Mouse (Mus musculus): ENCODE results near the gene Tpp1. TPM values are rescaled to one million over a fixed set of nuclear protein-coding genes. Genes with fewer than 3 reads are reported as not detected.

Tpp1 gene
- total RNA-seq (2015) (64.8 and 73.5 TPM in 2 replicates), total RNA-seq (2017) (14.3 and 22.2 TPM in 2 replicates)

DNA sequence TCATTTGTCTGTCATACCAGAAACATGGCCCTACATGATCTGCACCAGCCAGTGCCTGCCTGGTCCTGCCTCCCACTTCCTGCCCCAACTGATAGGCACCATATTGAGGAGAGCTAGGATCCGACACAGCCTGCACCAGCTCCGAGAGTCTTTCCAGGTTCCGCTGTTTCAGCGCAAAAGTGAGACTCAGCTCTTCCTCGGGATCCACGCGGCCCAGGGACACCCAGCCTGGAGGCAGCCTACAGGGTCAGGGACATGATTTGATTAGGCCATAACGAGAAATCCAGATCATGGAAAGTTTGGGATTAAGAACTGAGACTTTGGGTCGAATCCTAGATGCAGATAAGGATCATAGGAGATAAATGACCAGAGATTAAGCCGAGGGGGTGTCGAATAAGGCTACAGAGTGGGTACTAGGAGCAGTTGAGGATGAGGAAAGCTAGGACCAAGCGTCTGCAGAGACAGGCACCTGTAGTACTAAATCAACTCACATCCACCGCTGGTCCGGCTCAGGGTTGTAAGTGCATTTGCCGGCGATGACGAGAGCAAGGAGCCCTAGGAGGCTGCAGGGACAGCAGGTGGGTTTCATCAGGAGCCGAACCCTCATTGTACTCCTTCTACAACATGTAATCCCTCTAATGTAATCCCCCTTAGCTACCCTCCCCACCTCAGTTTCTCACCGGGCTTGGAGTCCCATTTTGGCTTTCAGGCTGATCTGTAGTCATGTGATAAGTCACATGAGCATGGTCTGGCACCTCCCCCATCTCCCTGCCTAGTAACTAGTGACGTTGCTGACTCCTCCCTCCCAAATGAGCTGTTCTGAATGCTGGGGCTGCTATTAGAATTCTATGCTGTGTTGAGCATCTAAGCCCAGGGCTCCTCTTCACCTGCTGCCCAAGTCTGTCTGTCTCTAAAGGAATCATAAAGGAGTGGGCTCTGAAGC is at the start of gene Tpp1:
Gene Tpp1 (minus strand): TSS at position 745 of the 943 bp plus-strand sequence.
- ATAC-seq (replicated peaks; ENCODE audit: poor library complexity): peak; percentile 95

- ATAC-seq (replicated peaks; ENCODE audit: poor library complexity): 0 out of 2 replicates have a peak, but pooled peaks have one; percentile 20
Measured at GRCm38 (mm10) chr7:105796972-105797371, 44.9 kb upstream of the Tpp1 start.

- peak; percentile 68 for ATAC-seq (replicated peaks; ENCODE audit: poor library complexity)
Measured at GRCm38 (mm10) chr7:105795759-105796366, 43.8 kb upstream of the Tpp1 start.

DNA sequence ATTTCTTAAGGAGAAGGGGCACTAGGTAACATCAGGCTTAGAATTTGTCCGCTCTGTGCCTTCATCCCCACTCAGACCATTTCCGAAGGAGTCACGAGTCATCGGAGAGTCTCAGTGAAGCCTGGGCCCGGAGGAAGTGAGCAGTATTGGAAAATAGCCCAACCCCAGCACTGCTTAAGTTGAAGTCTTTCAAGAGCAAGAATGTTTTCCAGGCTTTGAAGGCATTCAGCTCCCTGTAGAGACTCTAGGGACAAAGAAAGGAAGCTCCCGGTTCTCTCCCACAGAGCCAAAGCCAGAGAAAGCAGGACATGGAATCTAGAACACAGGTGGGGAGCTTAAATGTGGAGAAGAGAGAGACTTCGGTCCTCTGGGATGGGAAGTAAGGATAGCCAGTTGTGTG is 41.7 kb upstream of the Tpp1 start:
- ATAC-seq (replicated peaks; ENCODE audit: poor library complexity): no peak

- no peak for ATAC-seq (replicated peaks; ENCODE audit: poor library complexity)
Measured at GRCm38 (mm10) chr7:105791147-105791546, 39.1 kb upstream of the Tpp1 start.

DNA sequence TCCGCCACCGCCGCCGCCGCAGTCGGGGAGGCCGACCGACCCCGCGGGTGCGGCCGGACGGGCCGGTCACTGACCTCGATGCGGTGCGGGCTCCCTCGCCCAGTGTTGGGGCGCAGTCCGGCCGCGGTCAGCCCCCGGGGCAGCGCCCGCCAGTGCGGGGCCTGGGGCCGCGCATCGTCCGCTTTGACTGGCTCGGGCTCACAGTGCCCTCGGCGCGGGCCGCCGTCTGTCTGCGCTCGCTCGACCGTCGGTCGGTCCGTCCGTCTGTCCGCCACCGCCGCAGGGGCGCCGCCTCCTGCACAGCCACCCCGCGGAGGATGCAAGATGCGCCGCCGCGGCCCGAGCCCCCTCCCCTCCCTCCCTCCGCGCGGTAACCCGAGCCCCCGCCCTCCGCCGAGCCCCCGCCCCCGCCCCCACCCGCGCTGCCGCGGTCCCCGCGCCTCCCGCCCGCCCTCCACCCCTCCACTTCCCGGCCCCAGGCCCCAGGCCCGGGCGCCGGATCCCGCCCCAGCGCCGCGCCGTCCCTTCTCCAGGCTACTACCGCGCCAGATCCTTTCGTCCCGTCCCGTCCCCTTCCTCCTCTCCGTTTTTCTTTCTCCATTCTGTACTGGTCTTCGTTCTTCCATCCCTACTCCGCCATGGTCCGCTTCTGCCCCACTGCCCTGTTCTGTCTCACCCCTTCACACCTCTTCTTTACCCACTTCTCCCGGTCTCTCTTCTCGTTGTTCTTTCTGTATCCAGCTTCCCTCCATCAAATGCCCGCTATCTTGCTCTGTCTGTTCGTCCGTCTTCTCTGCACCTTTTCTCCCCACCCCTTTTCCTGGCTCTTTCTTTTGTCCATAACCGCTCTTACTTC is 35.5 kb upstream of the Tpp1 start, which contains the start of gene Dchs1:
Gene Dchs1 (minus strand): TSS at position 370 of the 856 bp plus-strand sequence.
- ATAC-seq (replicated peaks; ENCODE audit: poor library complexity): 0 out of 2 replicates have a peak, but pooled peaks have one; percentile 38

- peak; percentile 32 for ATAC-seq (replicated peaks; ENCODE audit: poor library complexity)
Measured at GRCm38 (mm10) chr7:105786506-105787284, 34.7 kb upstream of the Tpp1 start.

GRCm38 (mm10) chr7:105784556-105784955 is 32.5 kb upstream of the Tpp1 start:
- no peak for ATAC-seq (replicated peaks; ENCODE audit: poor library complexity)

- ATAC-seq (replicated peaks; ENCODE audit: poor library complexity): no peak
Measured at GRCm38 (mm10) chr7:105783861-105784260, 31.8 kb upstream of the Tpp1 start.

DNA sequence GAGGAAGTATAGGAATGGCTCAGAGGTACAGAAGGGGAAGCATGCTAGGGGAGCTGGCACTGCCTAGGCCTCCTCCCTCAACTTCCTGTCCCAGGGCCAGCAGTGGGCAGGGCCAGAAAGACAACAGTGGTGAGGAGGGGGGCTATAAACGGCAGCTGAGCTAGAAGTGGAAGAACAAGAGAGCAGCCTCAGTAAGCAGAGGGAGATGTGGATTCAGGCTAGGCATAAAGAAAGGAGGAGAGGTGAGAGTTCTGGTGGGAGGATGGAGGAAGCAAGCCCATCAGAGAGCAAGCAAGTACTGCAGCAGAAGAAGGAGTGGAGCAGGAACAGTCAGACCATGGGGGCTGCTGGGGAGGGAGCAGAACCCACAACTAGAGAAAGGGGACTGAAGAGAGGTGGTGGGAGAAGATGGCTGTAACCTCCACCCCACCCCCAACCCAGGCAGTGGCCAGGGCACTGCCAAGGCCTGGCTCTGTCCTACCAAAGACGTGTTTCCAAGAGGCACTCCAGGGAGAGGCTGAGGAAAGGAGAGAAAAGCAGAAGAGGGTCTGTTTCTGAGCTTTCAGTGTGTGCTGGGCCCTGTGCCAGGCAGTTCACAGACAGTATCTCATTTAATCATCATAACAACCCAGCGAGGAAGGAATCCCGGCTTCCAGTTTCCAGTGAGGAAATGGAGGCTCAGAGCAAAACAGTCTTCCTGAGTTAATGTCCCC is 26.7 kb upstream of the Tpp1 start:
- peak; percentile 85 for ATAC-seq (replicated peaks; ENCODE audit: poor library complexity)

- ATAC-seq (replicated peaks; ENCODE audit: poor library complexity): peak; percentile 57
Measured at GRCm38 (mm10) chr7:105777797-105778552, 25.9 kb upstream of the Tpp1 start.

DNA sequence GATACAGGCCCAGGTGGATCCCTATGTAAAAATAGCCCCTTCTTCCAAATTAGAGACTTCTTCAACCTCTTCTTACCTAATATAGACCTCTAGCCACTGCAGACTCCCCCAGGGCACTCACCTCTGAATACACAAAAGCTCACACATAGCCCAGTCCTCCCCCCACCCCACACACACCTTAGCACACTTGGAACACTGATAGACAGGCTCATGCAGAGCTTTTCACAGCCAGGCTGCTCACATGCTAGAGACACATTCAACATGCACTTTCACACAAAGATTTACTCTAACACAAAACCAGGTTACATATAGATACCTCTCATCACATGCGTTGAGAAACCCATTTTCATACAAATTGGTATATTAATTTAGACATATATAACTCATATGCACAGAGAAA is 25.3 kb upstream of the Tpp1 start:
- ATAC-seq (replicated peaks; ENCODE audit: poor library complexity): no peak

GRCm38 (mm10) chr7:105776026-105776425 is 24.0 kb upstream of the Tpp1 start:
- no peak for ATAC-seq (replicated peaks; ENCODE audit: poor library complexity)

DNA sequence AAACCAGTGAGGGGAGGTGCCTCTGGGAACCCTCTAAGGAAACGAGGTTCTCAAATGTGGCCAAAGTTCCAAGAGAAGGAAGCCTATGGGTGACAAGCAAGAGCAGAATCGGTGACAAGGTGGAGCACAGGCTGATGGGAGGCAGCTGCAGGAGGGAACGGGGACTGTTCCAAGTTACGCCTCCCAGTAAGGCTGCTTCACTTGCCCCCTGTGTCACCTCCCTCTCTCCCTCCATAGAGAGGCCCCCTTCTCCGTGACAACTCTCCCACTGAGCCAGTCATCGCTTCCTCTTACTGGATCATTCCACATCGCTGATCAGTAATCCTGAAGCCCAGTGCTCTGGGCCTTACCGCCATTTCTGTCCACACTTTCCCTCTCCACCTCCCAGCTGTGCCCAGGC is 22.6 kb upstream of the Tpp1 start:
- no peak for ATAC-seq (replicated peaks; ENCODE audit: poor library complexity)

GRCm38 (mm10) chr7:105773041-105773440 is 21.0 kb upstream of the Tpp1 start:
- ATAC-seq (replicated peaks; ENCODE audit: poor library complexity): no peak

DNA sequence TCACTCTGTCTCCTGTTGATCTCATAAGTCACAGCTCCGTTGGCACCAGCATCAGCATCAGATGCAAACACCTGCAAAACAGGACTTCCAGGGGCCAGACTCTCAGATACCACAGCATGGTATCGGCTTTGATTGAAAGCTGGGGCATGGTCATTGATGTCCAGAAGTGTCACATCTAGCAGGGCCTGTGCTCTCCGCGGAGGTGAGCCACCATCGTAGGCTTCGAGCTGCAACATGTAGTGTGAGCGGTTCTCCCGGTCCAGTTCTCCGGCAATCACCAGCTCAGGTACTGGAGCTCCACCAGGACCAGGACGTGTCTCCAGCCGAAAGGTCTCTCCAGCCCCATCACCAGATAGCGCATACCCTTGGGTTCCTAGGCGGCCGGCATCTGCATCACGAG is 20.3 kb upstream of the Tpp1 start:
- no peak for ATAC-seq (replicated peaks; ENCODE audit: poor library complexity)

GRCm38 (mm10) chr7:105769959-105770358 is 17.9 kb upstream of the Tpp1 start:
- no peak for ATAC-seq (replicated peaks; ENCODE audit: poor library complexity)

DNA sequence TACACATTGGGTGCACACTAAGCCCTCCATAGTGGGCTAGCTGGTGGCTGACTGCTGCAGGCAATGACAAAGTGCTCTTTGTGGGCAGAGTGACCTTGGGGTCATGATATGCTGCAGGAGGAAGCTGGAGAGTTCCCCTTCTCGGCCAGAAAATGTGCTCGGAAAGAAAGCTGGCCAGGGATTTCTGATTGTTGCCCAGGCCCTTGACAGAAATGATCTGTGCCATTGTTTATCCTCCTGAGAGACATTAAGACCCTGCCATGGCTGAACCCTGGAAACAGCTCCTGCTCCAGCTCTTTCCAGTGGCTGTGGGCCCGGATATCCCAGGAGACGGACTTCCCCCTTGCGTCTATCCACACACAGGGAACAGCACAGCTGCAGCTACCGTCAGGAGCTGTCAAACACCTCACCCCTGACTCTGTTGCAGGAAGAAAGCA is 15.7 kb upstream of the Tpp1 start:
- ATAC-seq (replicated peaks; ENCODE audit: poor library complexity): peak; percentile 74

DNA sequence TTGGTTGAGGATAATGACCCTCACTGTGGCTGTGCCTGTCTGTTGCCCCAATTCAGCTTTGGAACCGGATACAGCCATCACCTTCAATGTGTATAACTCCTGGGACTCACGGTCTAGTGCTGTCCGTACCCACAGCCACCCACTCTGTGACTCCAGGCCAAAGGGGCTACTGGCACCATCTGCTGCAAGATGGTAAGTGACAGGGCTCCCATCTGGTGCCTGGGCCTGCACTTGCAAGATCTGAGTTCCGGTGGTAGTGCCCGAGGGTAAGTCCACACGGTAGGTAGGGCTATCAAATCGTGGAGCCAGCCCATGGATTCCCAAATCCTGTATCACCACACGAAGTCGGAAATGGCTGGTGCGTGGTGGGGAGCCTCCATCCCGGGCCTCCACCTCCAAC is 12.3 kb upstream of the Tpp1 start:
- ATAC-seq (replicated peaks; ENCODE audit: poor library complexity): no peak

Measured in megakaryocyte progenitor cell, adult 5-6 weeks (primary cell).